Mouse (Mus musculus) forebrain, embryonic 11.5 days (tissue): ENCODE data around the gene Dcaf11. TPM values are rescaled to one million over a fixed set of nuclear protein-coding genes. Genes with fewer than 3 reads are reported as not detected.

ENCODE experiments used
- ATAC-seq: fragments of 200-750 bp; cut with Nextera tagmentation; replicated peaks from 2 replicates; pipeline ENCODE4 v1.8.0; 2017; ENCODE audit warnings: moderate TSS enrichment; ENCODE audit not compliant: low FRiP score
- DNase-seq: peaks from one replicate; pipeline ENCODE4 v3.0.0-alpha.2; 2017; ENCODE audit warnings: low spot score
- H3K27ac ChIP-seq: fragments of 300-500 bp; sonication (generic); 2 replicates; pipeline ENCODE4 v1.5.1; 2014; ENCODE audit warnings: low read depth, low read length
- H3K27me3 ChIP-seq: fragments of 300-500 bp; sonication (generic); 2 replicates; pipeline ENCODE4 v1.6.1; 2014; ENCODE audit warnings: mild to moderate bottlenecking, low read length, mixed read lengths; ENCODE audit not compliant: control insufficient read depth, insufficient read depth
- H3K36me3 ChIP-seq: fragments of 300-500 bp; sonication (generic); 2 replicates; pipeline ENCODE4 v1.6.1; 2014; ENCODE audit warnings: mild to moderate bottlenecking, low read length, moderate library complexity, mixed read lengths; ENCODE audit not compliant: control insufficient read depth, insufficient read depth
- H3K4me1 ChIP-seq: fragments of 300-500 bp; sonication (generic); replicated peaks from 2 replicates; pipeline ENCODE4 v1.6.1; 2014; ENCODE audit warnings: low read length, mixed read lengths; ENCODE audit not compliant: control insufficient read depth, insufficient read depth
- H3K4me2 ChIP-seq: fragments of 300-500 bp; sonication (generic); 2 replicates; pipeline ENCODE4 v1.6.1; 2014; ENCODE audit warnings: low read depth, mild to moderate bottlenecking, low read length, moderate library complexity, mixed read lengths; ENCODE audit not compliant: severe bottlenecking
- H3K4me3 ChIP-seq: fragments of 300-500 bp; sonication (generic); 2 replicates; pipeline ENCODE4 v1.5.1; 2014; ENCODE audit warnings: low read depth, low read length
- H3K9ac ChIP-seq: fragments of 300-500 bp; sonication (generic); 2 replicates; pipeline ENCODE4 v1.6.1; 2014; ENCODE audit warnings: low read length
- H3K9me3 ChIP-seq: fragments of 300-500 bp; sonication (generic); 2 replicates; pipeline ENCODE4 v1.6.1; 2016; ENCODE audit warnings: low read length, mixed read lengths; ENCODE audit not compliant: control insufficient read depth
- WGBS: fragments of 180-500 bp; shearing (Covaris S2); extraction: QIAGEN DNeasy Blood & Tissue Kit; methylation state at CpG from one replicate; pipeline ENCODE4 v1.1.7; 2014; 5-methylcytosine and 5-hydroxymethylcytosine counted together
- polyA plus RNA-seq: library from polyadenylated mRNA; unstranded; fragments of >200 nt; fragmentation: Nextera tagmentation; extraction: Ambion mirVana; gene quantifications from 2 replicates; pipeline ENCODE4 v1.2.1, GENCODE M21; 2014

Gene Dcaf11
- polyA plus RNA-seq, 1 experiment from 2014 or later = 74.6 TPM

GRCm38 (mm10) chr14:55584303-55584701 is 24.5 kb downstream of the Dcaf11 start:
- no peaks in the 10 kb centered on the region; the same call in 1 of the 2 replicates for H3K36me3 ChIP-seq
- WGBS = 37% methylated on average over 5 of the region's 5 CpGs
- no peak overlapping the region for H3K27ac ChIP-seq
- peaks cover 2% of the 10 kb centered on the region; the same call in 1 of the 2 replicates for H3K4me1 ChIP-seq
- no peaks in the 10 kb centered on the region; the same call in 1 of the 2 replicates for H3K27me3 ChIP-seq
- H3K4me3 ChIP-seq = peak overlapping the region; percentile 35
- peak overlapping the region; percentile 60 for H3K9ac ChIP-seq
- ATAC-seq = 0 out of 2 replicates have a peak, but pooled peaks have one; percentile 9
- H3K9me3 ChIP-seq = no peaks in the 10 kb centered on the region
- peak overlapping the region; percentile 75 for H3K4me2 ChIP-seq
- DNase-seq = no peak

- Histone ChIP-seq H3K36me3 (no peaks in the 10 kb centered on the region; the same call in 1 of the 2 replicates), H3K27ac (no peak within 1 kb of the TSS), H3K9ac (peak within 1 kb of the TSS; percentile 60), H3K4me1 (peaks cover 4% of the 10 kb centered on the region; the same call in 1 of the 2 replicates), H3K27me3 (no peaks in the 10 kb centered on the region; the same call in 1 of the 2 replicates), H3K4me3 (peak within 1 kb of the TSS; percentile 35), H3K9me3 (no peaks in the 10 kb centered on the region), H3K4me2 (peak within 1 kb of the TSS; percentile 75)
- WGBS = 2% methylated on average over 43 of the region's 43 CpGs
- DNase-seq (peak; percentile 62), ATAC-seq (peak; percentile 63; the same call in 1 of the 2 replicates)
Measured at GRCm38 (mm10) chr14:55584702-55585565, 25.1 kb downstream of the Dcaf11 start, which contains the start of gene Emc9. Gene Emc9 (minus strand): TSS chr14:55585302.

GRCm38 (mm10) chr14:55585566-55585960 is 25.8 kb downstream of the Dcaf11 start:
- ATAC-seq (no peak), DNase-seq (no peak)
- peaks cover 9% of the 10 kb centered on the region; the same call in 1 of the 2 replicates for H3K4me1 ChIP-seq
- no peak overlapping the region for H3K9ac ChIP-seq
- H3K4me3 ChIP-seq = no peak overlapping the region
- no peaks in the 10 kb centered on the region; the same call in 1 of the 2 replicates for H3K27me3 ChIP-seq
- no peaks in the 10 kb centered on the region for H3K9me3 ChIP-seq
- no peak overlapping the region for H3K4me2 ChIP-seq
- H3K36me3 ChIP-seq = no peaks in the 10 kb centered on the region; the same call in 1 of the 2 replicates
- 56% methylated on average over 6 of the region's 6 CpGs for WGBS
- no peak overlapping the region for H3K27ac ChIP-seq

GRCm38 (mm10) chr14:55586149-55586548 is 26.3 kb downstream of the Dcaf11 start:
- Histone ChIP-seq H3K4me1 (peaks cover 9% of the 10 kb centered on the region; the same call in 1 of the 2 replicates), H3K9me3 (no peaks in the 10 kb centered on the region), H3K9ac (no peak overlapping the region), H3K27ac (no peak overlapping the region), H3K4me2 (no peak overlapping the region), H3K4me3 (no peak overlapping the region), H3K36me3 (no peaks in the 10 kb centered on the region; the same call in 1 of the 2 replicates), H3K27me3 (no peaks in the 10 kb centered on the region; the same call in 1 of the 2 replicates)
- ATAC-seq = no peak
- no peak for DNase-seq
- WGBS = 92% methylated on average over 2 of the region's 2 CpGs

GRCm38 (mm10) chr14:55589271-55589670 is 29.5 kb downstream of the Dcaf11 start:
- Histone ChIP-seq H3K36me3 (no peaks in the 10 kb centered on the region; the same call in 1 of the 2 replicates), H3K4me3 (no peak overlapping the region), H3K4me2 (no peak overlapping the region), H3K27me3 (no peaks in the 10 kb centered on the region; the same call in 1 of the 2 replicates), H3K4me1 (peaks cover 16% of the 10 kb centered on the region; the same call in 1 of the 2 replicates), H3K27ac (no peak overlapping the region), H3K9me3 (no peaks in the 10 kb centered on the region), H3K9ac (no peak overlapping the region)
- DNase-seq (no peak), ATAC-seq (no peak)
- WGBS = 88% methylated on average over 5 of the region's 5 CpGs

- Histone ChIP-seq H3K4me1 (peaks cover 14% of the 10 kb centered on the region; the same call in 1 of the 2 replicates), H3K36me3 (no peaks in the 10 kb centered on the region; the same call in 1 of the 2 replicates), H3K9me3 (no peaks in the 10 kb centered on the region), H3K4me3 (peak overlapping the region; percentile 88), H3K27ac (no peak overlapping the region), H3K4me2 (peak overlapping the region; percentile 97), H3K27me3 (no peaks in the 10 kb centered on the region), H3K9ac (peak overlapping the region; percentile 71)
- DNase-seq = no peak
- WGBS = 86% methylated on average over 9 of the region's 11 CpGs
- no peak for ATAC-seq
Measured at GRCm38 (mm10) chr14:55589771-55590448, 30.1 kb downstream of the Dcaf11 start.

- Histone ChIP-seq H3K4me2 (peak within 1 kb of the TSS; percentile 97), H3K27ac (peak within 1 kb of the TSS; percentile 81), H3K4me3 (peak within 1 kb of the TSS; percentile 88), H3K9me3 (no peaks in the 10 kb centered on the region), H3K36me3 (peaks cover 1% of the 10 kb centered on the region), H3K27me3 (no peaks in the 10 kb centered on the region), H3K4me1 (peaks cover 14% of the 10 kb centered on the region; the same call in 1 of the 2 replicates), H3K9ac (peak within 1 kb of the TSS; percentile 82)
- ATAC-seq (peak; percentile 96), DNase-seq (peak; percentile 95)
- under 1% methylated on average over 22 of the region's 22 CpGs for WGBS
Measured at GRCm38 (mm10) chr14:55590748-55591330, 31.0 kb downstream of the Dcaf11 start, which contains the start of gene Psme2. Gene Psme2 (minus strand): TSS chr14:55591113.
